Mouse (Mus musculus): Measurements from ENCODE around the gene Sik2. TPM values are rescaled to one million over a fixed set of nuclear protein-coding genes. Genes with fewer than 3 reads are reported as not detected.

The Sik2 gene
- total RNA-seq, 2 experiments from 2014 or later, result 25.6 to 37.5 TPM

GRCm38 (mm10) chr9:50847606-50848368, 161.1 kb downstream of the Sik2 start:
- no peak for DNase-seq
- intact Hi-C loops (cut with DNase I), result no loop called here

- intact Hi-C loops (cut with DNase I), result no loop called here
- DNase-seq, result no peak
Measured at GRCm38 (mm10) chr9:50847133-50847532, 161.7 kb downstream of the Sik2 start.

GRCm38 (mm10) chr9:50845547-50845946, 163.3 kb downstream of the Sik2 start:
- DNase-seq, result no peak
- intact Hi-C loops (cut with DNase I), result no loop called here

GRCm38 (mm10) chr9:50845081-50845480, 163.8 kb downstream of the Sik2 start, which contains the start of gene Ppp2r1b:
Gene Ppp2r1b, plus strand, starts transcription at chr9:50845301.
- no peak for DNase-seq
- intact Hi-C loops (cut with DNase I), result no loop called here

Other genes starting within 250 kb of the Sik2 start
- 1 to 10 TPM; 6.6 to 6.9 TPM for gene Fdxacb1, start 240.8 kb downstream of the Sik2 start, total RNA-seq (2021)
- gene Alg9, start 234.1 kb downstream of the Sik2 start, total RNA-seq (2021), result 10 to 100 TPM; 10.5 to 16.1 TPM
- gene 1110032A03Rik, start 233.6 kb downstream of the Sik2 start, total RNA-seq (2021), result 10 to 100 TPM; 12.5 to 13.9 TPM
- gene Ppp2r1b, start 163.8 kb downstream of the Sik2 start, total RNA-seq (2021), result 10 to 100 TPM; 14.7 to 16.4 TPM
- not detected for gene Btg4, start 51.8 kb upstream of the Sik2 start, total RNA-seq (2021)
- gene Layn, start 68.0 kb upstream of the Sik2 start, total RNA-seq (2021), result 10 to 100 TPM in 1 of 2 experiments, 1 to 10 TPM in 1; 9.3 to 11.7 TPM
- gene 4833427G06Rik, start 93.0 kb upstream of the Sik2 start, total RNA-seq (2021), result not detected
- gene Gm32742, start 156.4 kb upstream of the Sik2 start, total RNA-seq (2021), result not detected
- gene Pou2af1, start 204.6 kb upstream of the Sik2 start, total RNA-seq (2021), result under 1 TPM; 0.38 to 0.45 TPM